8 mouse cellular contexts compared by ENCODE assay signal in the genomic region with DNA sequence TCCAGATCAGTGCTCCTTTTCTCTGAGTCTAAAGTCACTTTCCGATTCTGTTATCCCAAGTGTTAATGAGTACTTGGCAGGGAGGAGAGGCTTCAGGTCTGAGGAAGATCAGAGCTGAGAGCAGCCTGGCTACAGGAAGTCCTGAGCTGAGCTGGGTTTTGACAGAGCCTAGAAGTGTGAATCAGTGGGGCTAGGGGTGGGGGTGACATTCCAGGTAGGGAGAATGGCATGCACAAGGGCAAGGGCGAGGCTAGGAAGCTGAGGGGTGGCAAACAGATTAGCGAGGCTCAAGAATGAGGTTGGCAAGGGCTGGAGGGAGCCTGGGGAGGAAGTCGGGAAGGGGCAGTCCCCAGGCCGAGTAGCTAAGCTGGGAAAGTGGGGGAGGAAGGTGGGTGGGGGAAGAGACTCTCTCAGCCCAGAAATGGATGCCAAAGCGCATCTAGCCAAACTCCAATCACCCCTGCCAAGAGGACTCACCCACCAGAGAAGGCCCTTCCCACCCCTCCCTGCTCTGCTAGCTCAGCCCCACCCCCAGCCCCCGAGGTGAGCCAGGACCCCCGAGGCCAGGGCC. TPM values are rescaled to one million over a fixed set of nuclear protein-coding genes. Genes with fewer than 3 reads are reported as not detected.
DNase-seq lines count a peak whose midpoint lies in the region; ATAC-seq and TF ChIP-seq lines count a peak whose summit lies in the region.

No protein-coding gene starts in this region.

- H3K4me1 ChIP-seq in midbrain, postnatal 0 days (ENCODE audit: insufficient read depth, low read length): peaks cover 4% of the 10 kb centered on the region; the same call in 1 of the 2 replicates
- no peaks in the 10 kb centered on the region for H3K4me1 ChIP-seq in midbrain, embryonic 11.5 days (ENCODE audit: control insufficient read depth, insufficient read depth, low read length)
- H3K4me1 ChIP-seq in embryonic facial prominence, embryonic 13.5 days: peaks cover 42% of the 10 kb centered on the region
- peaks cover 9% of the 10 kb centered on the region for H3K4me1 ChIP-seq in hindbrain, embryonic 16.5 days (ENCODE audit: control insufficient read depth, insufficient read depth, low read depth, low read length)

- no peak for TF ChIP-seq POLR2A in myocyte (IDR thresholded peaks at IDR 0.05; ENCODE audit: insufficient read length, low read depth)

- no peaks in the 10 kb centered on the region for H3K9me3 ChIP-seq in midbrain, postnatal 0 days (ENCODE audit: low read length)
- no peaks in the 10 kb centered on the region for H3K9me3 ChIP-seq in midbrain, embryonic 11.5 days (ENCODE audit: control insufficient read depth, low read length)
- no peaks in the 10 kb centered on the region for H3K9me3 ChIP-seq in embryonic facial prominence, embryonic 13.5 days
- no peaks in the 10 kb centered on the region for H3K9me3 ChIP-seq in hindbrain, embryonic 16.5 days (ENCODE audit: control insufficient read depth, low read length)

- WGBS in midbrain, postnatal 0 days: 25% methylated on average over 8 of the region's 8 CpGs
- 24% methylated on average over 8 of the region's 8 CpGs for WGBS in midbrain, embryonic 11.5 days
- 12% methylated on average over 8 of the region's 8 CpGs for WGBS in embryonic facial prominence, embryonic 13.5 days
- WGBS in hindbrain, embryonic 16.5 days: 18% methylated on average over 5 of the region's 8 CpGs

- TF ChIP-seq CTCF in midbrain, postnatal 0 days (IDR thresholded peaks at IDR 0.05): no peak

- no peaks in the 10 kb centered on the region for H3K36me3 ChIP-seq in midbrain, postnatal 0 days (ENCODE audit: insufficient read depth, low read length)
- no peaks in the 10 kb centered on the region for H3K36me3 ChIP-seq in midbrain, embryonic 11.5 days (ENCODE audit: control insufficient read depth, insufficient read depth, low read length)
- no peaks in the 10 kb centered on the region for H3K36me3 ChIP-seq in embryonic facial prominence, embryonic 13.5 days
- no peaks in the 10 kb centered on the region for H3K36me3 ChIP-seq in hindbrain, embryonic 16.5 days (ENCODE audit: control insufficient read depth, insufficient read depth, low read length)
- H3K36me3 ChIP-seq in myocyte (ENCODE audit: control insufficient read depth, insufficient read depth): no peaks in the 10 kb centered on the region

- ATAC-seq in midbrain, postnatal 0 days (ENCODE audit: low FRiP score): peak; percentile 34; the same call in 1 of the 2 replicates
- ATAC-seq in midbrain, embryonic 11.5 days (ENCODE audit: low FRiP score): no peak
- ATAC-seq in embryonic facial prominence, embryonic 13.5 days (ENCODE audit: insufficient number of reproducible peaks, insufficient read depth, low FRiP score, low TSS enrichment, low read depth): no peak
- ATAC-seq in hindbrain, embryonic 16.5 days: peak; percentile 51; the same call in 1 of the 2 replicates

- no peaks in the 10 kb centered on the region for H3K79me2 ChIP-seq in myocyte (ENCODE audit: control insufficient read depth, insufficient read depth)

- H3K27ac ChIP-seq in midbrain, postnatal 0 days (ENCODE audit: low read depth, low read length): no peak overlapping the region
- H3K27ac ChIP-seq in midbrain, embryonic 11.5 days (ENCODE audit: low read depth, low read length): no peak overlapping the region
- H3K27ac ChIP-seq in embryonic facial prominence, embryonic 13.5 days: peak overlapping the region; percentile 28; the same call in 1 of the 2 replicates
- H3K27ac ChIP-seq in hindbrain, embryonic 16.5 days (ENCODE audit: low read depth, low read length): 0 out of 2 replicates have a peak overlapping the region, but pooled peaks have one; percentile 2

- H3K4me3 ChIP-seq in midbrain, postnatal 0 days (ENCODE audit: low read depth, low read length): no peak overlapping the region
- no peak overlapping the region for H3K4me3 ChIP-seq in midbrain, embryonic 11.5 days (ENCODE audit: low read depth, low read length)
- H3K4me3 ChIP-seq in embryonic facial prominence, embryonic 13.5 days: no peak overlapping the region
- no peak overlapping the region for H3K4me3 ChIP-seq in hindbrain, embryonic 16.5 days (ENCODE audit: low read length)
- no peak overlapping the region for H3K4me3 ChIP-seq in myocyte

- intact Hi-C loops in left cerebral cortex, postnatal 25 days (cut with DNase I): no loop called here

- no peak overlapping the region for H3K9ac ChIP-seq in midbrain, postnatal 0 days (replicated peaks; ENCODE audit: low read length, poor library complexity, severe bottlenecking)
- no peak overlapping the region for H3K9ac ChIP-seq in midbrain, embryonic 11.5 days (ENCODE audit: low read length)
- 0 out of 2 replicates have a peak overlapping the region, but pooled peaks have one; percentile 27 for H3K9ac ChIP-seq in embryonic facial prominence, embryonic 13.5 days
- H3K9ac ChIP-seq in hindbrain, embryonic 16.5 days (ENCODE audit: low read depth, low read length): no peak overlapping the region

- DNase-seq in midbrain, postnatal 0 days (ENCODE audit: low spot score): peak; percentile 66
- no peak for DNase-seq in midbrain, embryonic 11.5 days (ENCODE audit: low spot score, missing footprints)
- no peak for DNase-seq in left cerebral cortex, postnatal 25 days (ENCODE audit: low spot score in 2 of 2)
- no peak for DNase-seq in embryo, embryonic 9.5 days (ENCODE audit: extremely low spot score)
- DNase-seq in cerebellum, adult 18-20 months: no peak

- H3ac ChIP-seq in myocyte (ENCODE audit: control insufficient read depth, insufficient read length): no peak overlapping the region

- H3K4me2 ChIP-seq in midbrain, postnatal 0 days (ENCODE audit: low read depth, low read length, poor library complexity, severe bottlenecking): no peak overlapping the region
- no peak overlapping the region for H3K4me2 ChIP-seq in midbrain, embryonic 11.5 days
- no peak overlapping the region for H3K4me2 ChIP-seq in embryonic facial prominence, embryonic 13.5 days
- no peak overlapping the region for H3K4me2 ChIP-seq in hindbrain, embryonic 16.5 days (ENCODE audit: low read length)
- H3K4me2 ChIP-seq in myocyte (ENCODE audit: low read depth): peak overlapping the region; percentile 19

- H3K27me3 ChIP-seq in midbrain, postnatal 0 days (ENCODE audit: insufficient read depth, low read length): no peaks in the 10 kb centered on the region
- no peaks in the 10 kb centered on the region for H3K27me3 ChIP-seq in midbrain, embryonic 11.5 days (ENCODE audit: control insufficient read depth, insufficient read depth, low read length)
- H3K27me3 ChIP-seq in embryonic facial prominence, embryonic 13.5 days: no peaks in the 10 kb centered on the region
- no peaks in the 10 kb centered on the region for H3K27me3 ChIP-seq in hindbrain, embryonic 16.5 days (replicated peaks; ENCODE audit: control insufficient read depth, insufficient read depth, low read length)
- H3K27me3 ChIP-seq in myocyte (ENCODE audit: control insufficient read depth, insufficient read depth, insufficient read length): no peaks in the 10 kb centered on the region

TF ChIP-seq in myocyte, 11 proteins besides CTCF, POLR2A, EP300 and RAD21:
- no peak for TF ChIP-seq TCF3 (IDR thresholded peaks at IDR 0.05; ENCODE audit: insufficient read length, low read depth)
- no peak for TF ChIP-seq USF1 (IDR thresholded peaks at IDR 0.05; ENCODE audit: low read depth)
- no peak for TF ChIP-seq E2F4 (IDR thresholded peaks at IDR 0.05; ENCODE audit: insufficient read depth)
- no peak for TF ChIP-seq MYOG (IDR thresholded peaks at IDR 0.05; ENCODE audit: control insufficient read depth in 1 of 3, insufficient read depth in 1 of 3, insufficient read length in 2 of 3, low read depth in 2 of 3)
- TF ChIP-seq REST (IDR thresholded peaks at IDR 0.05; ENCODE audit: insufficient read depth, insufficient read length): no peak
- no peak for TF ChIP-seq CEBPB (IDR thresholded peaks at IDR 0.05; ENCODE audit: insufficient read depth, poor library complexity, severe bottlenecking)
- no peak for TF ChIP-seq MAX (IDR thresholded peaks at IDR 0.05; ENCODE audit: low read depth)
- no peak for TF ChIP-seq MYOD1 (IDR thresholded peaks at IDR 0.05; ENCODE audit: control insufficient read depth in 1 of 3, insufficient read length in 2 of 3, low read depth in 2 of 3)
- no peak for TF ChIP-seq TCF12 (IDR thresholded peaks at IDR 0.05; ENCODE audit: insufficient read depth, poor library complexity, severe bottlenecking)
- TF ChIP-seq SRF (IDR thresholded peaks at IDR 0.05; ENCODE audit: control insufficient read depth, insufficient read length, low read depth): no peak
- TF ChIP-seq POLR2AphosphoS2 (IDR thresholded peaks at IDR 0.05; ENCODE audit: insufficient read length, low read depth): no peak

RNA-seq across cellular contexts. Expression of a gene that starts 6.7 kb away (rescaled TPM):
- total RNA-seq in midbrain, postnatal 0 days (2014; rRNA removed): 22.4 and 24.2 TPM in 2 replicates
- polyA plus RNA-seq in midbrain, postnatal 0 days (2015; fragmentation: Nextera tagmentation; extraction: Ambion mirVana): 28.7 and 29.2 TPM in 2 replicates
- 14.6 and 16.7 TPM in 2 replicates for polyA plus RNA-seq in midbrain, embryonic 11.5 days (2014; fragmentation: Nextera tagmentation; extraction: Ambion mirVana)
- polyA plus RNA-seq in embryonic facial prominence, embryonic 13.5 days (2015; fragmentation: Nextera tagmentation; extraction: Ambion mirVana): 32.4 and 37.1 TPM in 2 replicates
- 25.2 and 27.4 TPM in 2 replicates for polyA plus RNA-seq in hindbrain, embryonic 16.5 days (2015; fragmentation: Nextera tagmentation; extraction: Ambion mirVana)
- 17.4 TPM for polyA plus RNA-seq in myocyte (2012; fragmentation: generic; extraction: Trizol)
- total RNA-seq in left cerebral cortex, postnatal 25 days (2021): 10 to 100 TPM; 27.5 to 29.5 TPM

RNA-seq across cellular contexts. Expression of a gene that starts 59.3 kb away (rescaled TPM):
- total RNA-seq in midbrain, postnatal 0 days (2014; rRNA removed): 61.5 and 78.8 TPM in 2 replicates
- polyA plus RNA-seq in midbrain, postnatal 0 days (2015; fragmentation: Nextera tagmentation; extraction: Ambion mirVana): 152 and 173 TPM in 2 replicates
- polyA plus RNA-seq in midbrain, embryonic 11.5 days (2014; fragmentation: Nextera tagmentation; extraction: Ambion mirVana): 32.6 and 33.6 TPM in 2 replicates
- polyA plus RNA-seq in embryonic facial prominence, embryonic 13.5 days (2015; fragmentation: Nextera tagmentation; extraction: Ambion mirVana): 34.7 and 41.9 TPM in 2 replicates
- polyA plus RNA-seq in hindbrain, embryonic 16.5 days (2015; fragmentation: Nextera tagmentation; extraction: Ambion mirVana): 118 and 122 TPM in 2 replicates
- 52.7 TPM for polyA plus RNA-seq in myocyte (2012; fragmentation: generic; extraction: Trizol)
- total RNA-seq in left cerebral cortex, postnatal 25 days (2021): 100 to 1,000 TPM; 181 to 190 TPM

Comparison
In these comparisons a context has a peak if more than half of its experiments do, and no peak if none do; other contexts are left out.
1. ATAC-seq: peak in midbrain, postnatal 0 days (single experiment) and hindbrain, embryonic 16.5 days (single experiment); none in midbrain, embryonic 11.5 days (single experiment) and embryonic facial prominence, embryonic 13.5 days (single experiment).
2. H3K27ac ChIP-seq: peak in embryonic facial prominence, embryonic 13.5 days (single experiment) and hindbrain, embryonic 16.5 days (single experiment); none in midbrain, postnatal 0 days (single experiment) and midbrain, embryonic 11.5 days (single experiment).